16 mouse cellular contexts compared by ENCODE assay signal in the genomic region with DNA sequence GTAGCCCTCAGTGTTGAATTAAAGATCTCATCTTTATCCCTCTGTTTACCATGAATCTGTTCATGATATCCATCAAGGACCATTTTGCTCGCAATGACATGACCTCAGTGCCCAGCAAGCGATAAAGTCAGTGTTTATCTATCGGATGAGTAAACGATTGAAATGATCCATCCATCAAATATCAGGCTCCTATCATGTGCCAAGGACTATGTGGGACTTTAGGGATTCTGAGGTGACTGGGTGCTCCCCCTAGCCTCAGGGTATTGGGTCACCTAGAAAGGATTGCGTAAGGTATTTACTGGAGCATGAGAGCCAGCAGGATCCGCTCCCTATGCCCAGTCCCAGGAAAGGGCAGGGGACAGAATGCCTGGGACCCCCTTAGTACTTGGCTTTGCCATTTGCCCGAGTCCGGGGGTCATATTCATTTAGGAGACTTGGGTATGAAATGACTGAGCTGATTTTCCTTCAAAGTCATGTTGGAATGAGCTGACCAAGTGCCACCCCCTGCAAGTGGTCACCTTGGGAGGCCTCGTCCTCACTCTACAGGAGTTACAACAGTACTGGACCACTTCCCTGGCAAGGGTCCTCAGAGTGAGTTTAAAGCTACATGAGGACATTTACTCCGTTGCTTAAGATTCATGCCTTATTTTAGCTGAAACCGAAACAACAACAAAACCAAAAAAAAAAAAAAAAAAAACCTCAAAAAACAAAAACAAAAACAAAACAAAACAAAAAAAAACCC. TPM values are rescaled to one million over a fixed set of nuclear protein-coding genes. Genes with fewer than 3 reads are reported as not detected.
"Had no signal": no experiment of that assay in that cellular context is flagged by ENCODE, and none has a peak within 500 bp of the region (broad histone marks: within the 10 kb centered on the region; RNA-seq: fewer than 3 reads in every experiment).

No protein-coding gene starts in this region.

- H3K9ac ChIP-seq: liver, embryonic 14.5 days; midbrain, embryonic 13.5 days; neural tube, embryonic 15.5 days had no signal

- ATAC-seq: lung, postnatal 0 days; midbrain, embryonic 13.5 days had no signal

- H3K27ac ChIP-seq: left cerebral cortex, adult 2 months; limb, embryonic 10.5 days; liver, embryonic 14.5 days; midbrain, embryonic 13.5 days; stomach, postnatal 0 days had no signal

- H3K36me3 ChIP-seq: limb, embryonic 10.5 days; neural tube, embryonic 15.5 days had no signal

- H3K27me3 ChIP-seq: midbrain, embryonic 13.5 days; neural tube, embryonic 15.5 days had no signal

- H3K4me1 ChIP-seq: limb, embryonic 10.5 days had no signal

- H3K4me3 ChIP-seq: left cerebral cortex, adult 2 months; limb, embryonic 10.5 days; midbrain, embryonic 13.5 days; myocyte; neural tube, embryonic 15.5 days had no signal

- H3K9me3 ChIP-seq: limb, embryonic 10.5 days; midbrain, embryonic 13.5 days; neural tube, embryonic 15.5 days had no signal

- DNase-seq: kidney, postnatal 10 days; kidney, postnatal 4 days; lung, adult 2 months; lung, postnatal 36 days; right cerebral cortex, adult 18-20 months; right cerebral cortex, postnatal 25 days; thymus, postnatal 4 days had no signal

- H3K4me2 ChIP-seq: midbrain, embryonic 13.5 days; neural tube, embryonic 15.5 days had no signal

RNA-seq across cellular contexts. Expression of a gene that starts 55.5 kb away (rescaled TPM):
- total RNA-seq: megakaryocyte progenitor cell, adult 5-6 weeks had no signal
- polyA plus RNA-seq: limb, embryonic 10.5 days; liver, embryonic 14.5 days; lung, postnatal 0 days; stomach, postnatal 0 days had no signal
